Mouse (Mus musculus) thymus, postnatal 14 days (tissue): ENCODE measurements around the gene Ppp6r2.

Experiments used
- DNase-seq: peaks from one replicate; pipeline ENCODE4 v3.0.0; 2021

The Ppp6r2 gene

DNA sequence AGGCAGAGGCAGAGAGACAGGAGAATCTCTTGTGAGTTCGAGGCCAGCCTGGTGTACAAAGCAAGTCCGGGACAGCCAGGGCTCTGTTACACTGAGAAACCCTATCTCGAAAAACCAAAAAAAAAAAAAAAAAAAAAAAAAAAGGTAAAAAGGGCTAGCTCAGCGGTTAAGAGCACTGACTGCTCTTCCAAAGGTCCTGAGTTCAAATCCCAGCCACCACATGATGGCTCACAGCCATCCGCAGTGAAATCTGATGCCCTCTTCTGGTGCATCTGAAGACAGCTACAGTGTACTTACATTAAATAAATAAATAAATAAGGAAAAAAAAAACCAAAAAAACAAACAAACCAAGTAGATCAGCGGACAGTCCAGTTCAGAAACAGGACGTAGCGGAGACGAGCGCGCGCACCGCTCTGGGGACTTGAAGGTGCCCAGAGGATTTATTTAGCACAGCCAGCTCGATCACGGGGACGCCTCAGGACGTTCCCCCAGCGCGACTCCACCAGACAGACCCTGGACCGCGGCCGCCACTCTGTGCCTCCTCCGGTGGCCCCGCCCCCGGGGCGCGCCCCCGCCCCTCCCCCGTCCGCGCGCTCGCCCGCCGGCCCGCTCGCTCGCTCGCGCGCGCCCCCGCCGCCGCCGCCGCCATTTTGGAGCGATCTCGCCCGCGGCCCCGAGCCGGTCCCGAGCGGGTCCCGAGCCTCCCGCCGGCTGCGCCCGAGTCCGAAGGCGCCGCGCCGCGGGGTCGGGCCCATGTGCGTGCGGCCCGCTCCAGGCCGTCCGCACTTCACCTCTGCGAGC lies at the start of gene Ppp6r2:
TSS of gene Ppp6r2 (plus strand) at position 639 of the 801 bp plus-strand sequence.
- peak; percentile 88 for DNase-seq

DNA sequence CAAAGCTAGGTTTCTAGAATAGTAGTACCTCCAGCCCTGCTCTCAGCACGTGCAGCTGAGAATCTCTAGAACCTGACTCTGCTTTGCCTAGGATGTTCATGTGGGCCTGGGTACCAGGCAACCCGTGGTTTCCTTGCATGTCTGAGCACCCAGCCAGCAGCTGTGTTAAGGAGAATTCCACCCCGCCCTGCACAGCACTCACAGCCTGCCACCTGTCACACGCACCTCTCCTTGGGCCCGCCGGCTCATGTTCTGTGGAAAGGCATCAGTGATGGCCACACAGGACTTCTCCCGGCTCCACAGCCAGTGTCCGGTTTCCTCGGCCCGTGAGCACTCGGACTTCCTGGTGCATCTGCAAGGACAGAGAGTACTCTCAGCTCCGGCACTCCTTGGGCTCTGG lies 45.9 kb upstream of the Ppp6r2 start:
- no peak for DNase-seq

DNA sequence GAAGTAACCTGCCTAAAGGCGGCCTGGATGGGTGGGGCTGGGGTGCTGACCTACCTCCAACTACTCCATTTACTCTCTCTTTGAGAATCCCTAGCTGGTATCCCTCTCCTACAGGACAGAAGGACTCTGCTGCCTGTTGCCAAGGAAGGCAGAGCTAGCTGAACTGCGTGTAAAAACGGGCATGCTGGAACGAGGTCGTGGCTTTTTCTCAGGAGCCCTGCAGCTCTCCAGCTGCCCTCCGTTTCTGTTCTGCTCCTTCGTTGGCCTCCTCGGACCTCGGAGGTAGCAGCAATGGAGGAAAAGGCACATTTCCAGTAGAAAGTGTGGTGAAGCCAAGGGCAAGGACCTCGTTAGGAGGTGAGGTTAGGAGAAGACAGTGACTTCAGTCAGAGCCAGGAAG lies 42.4 kb upstream of the Ppp6r2 start:
- DNase-seq = no peak

DNA sequence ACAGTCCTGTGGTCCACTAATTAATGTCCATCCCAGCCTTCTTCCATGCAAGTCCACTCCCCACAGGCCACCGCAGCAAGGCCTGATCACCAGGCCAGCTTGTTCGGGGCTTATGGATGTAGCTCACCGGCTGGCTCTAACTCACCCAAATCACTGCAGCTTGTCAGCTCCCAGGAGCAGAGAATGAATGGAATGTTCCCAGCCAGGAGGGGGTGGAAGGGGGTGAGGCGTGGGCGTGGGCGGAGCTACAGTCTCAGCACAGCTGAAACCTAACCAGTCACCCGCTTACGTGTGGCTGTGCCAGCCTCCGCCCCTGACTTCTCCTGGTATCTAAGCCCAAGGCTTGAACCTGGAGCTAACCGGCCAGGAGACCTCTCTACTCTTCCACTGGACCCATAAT lies 41.9 kb upstream of the Ppp6r2 start:
- no peak for DNase-seq

DNA sequence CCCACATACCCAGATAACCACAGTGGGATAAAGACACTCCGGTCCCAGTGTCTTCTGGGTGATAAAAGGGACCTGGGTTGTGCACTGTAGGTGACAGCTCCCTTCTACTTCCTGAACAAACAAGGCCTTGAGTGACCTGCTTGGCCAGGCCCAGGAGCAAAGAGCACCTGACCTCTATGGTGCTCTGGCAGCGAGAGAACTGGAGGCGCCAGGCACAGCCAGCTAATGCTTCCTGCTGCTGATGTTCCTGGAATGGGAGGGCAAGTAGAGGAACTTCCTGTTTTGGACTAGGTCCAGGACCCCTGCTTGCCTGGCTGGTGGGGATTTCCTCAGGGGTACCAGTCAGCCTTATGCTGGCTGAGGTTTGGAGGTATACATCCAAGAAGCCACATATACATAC lies 41.3 kb upstream of the Ppp6r2 start:
- DNase-seq = no peak

DNA sequence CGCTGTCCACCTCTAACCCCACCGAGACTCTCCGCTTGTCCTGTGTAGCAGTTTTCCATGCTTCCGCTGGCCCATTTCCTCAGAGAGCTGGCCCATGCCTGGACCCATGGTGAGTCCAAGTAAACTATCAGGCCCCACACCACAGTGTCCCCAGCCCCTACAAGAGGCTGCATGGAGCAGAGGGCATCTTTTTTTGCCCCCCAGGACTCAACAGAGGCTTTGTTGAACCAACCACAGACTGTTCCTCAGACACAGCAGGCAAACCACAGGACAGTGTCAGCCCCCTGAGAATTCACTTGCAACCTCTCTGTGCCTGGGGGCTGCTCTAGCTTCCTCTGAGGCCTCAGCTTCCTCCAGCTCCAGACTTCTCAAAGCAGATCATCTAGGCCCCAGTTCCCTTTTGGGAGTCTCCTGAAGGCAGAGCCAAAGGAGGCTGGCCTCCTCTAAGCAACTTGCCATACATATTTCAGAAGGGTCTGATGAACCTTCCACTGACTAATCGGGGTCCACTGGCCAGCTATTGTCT lies 39.8 kb upstream of the Ppp6r2 start:
- no peak for DNase-seq

DNA sequence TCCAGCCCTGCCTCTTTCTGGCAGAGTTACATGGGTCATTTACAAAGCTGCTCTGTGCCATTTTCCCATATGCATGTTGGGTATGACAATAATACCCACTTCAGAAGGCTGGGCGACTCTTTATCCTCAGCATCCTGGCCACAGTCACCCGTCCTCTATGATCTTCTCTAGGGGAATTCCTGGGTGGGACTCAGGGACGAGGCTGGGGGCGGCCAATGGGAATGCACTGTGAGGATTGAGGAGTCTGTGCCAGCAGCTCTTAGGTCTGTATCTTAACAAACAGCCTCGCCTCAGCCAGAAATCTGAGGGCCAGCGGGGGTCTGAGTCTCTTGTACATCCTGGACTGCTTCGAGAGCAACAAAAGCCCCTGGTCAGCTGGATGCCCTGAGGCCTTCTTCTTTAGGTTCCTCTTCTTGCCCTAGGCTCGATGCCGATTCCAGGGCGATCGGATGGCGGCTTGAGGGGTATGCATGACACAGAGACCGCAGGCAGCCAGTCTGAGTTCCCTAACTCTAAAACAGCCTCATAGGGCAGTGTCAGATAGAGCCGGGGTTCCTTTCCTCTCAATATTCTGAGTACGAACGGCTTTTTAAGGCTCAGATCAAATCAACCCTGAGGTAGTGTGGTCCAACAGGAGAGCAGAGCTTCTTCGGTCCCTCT lies 38.9 kb upstream of the Ppp6r2 start:
- no peak for DNase-seq

DNA sequence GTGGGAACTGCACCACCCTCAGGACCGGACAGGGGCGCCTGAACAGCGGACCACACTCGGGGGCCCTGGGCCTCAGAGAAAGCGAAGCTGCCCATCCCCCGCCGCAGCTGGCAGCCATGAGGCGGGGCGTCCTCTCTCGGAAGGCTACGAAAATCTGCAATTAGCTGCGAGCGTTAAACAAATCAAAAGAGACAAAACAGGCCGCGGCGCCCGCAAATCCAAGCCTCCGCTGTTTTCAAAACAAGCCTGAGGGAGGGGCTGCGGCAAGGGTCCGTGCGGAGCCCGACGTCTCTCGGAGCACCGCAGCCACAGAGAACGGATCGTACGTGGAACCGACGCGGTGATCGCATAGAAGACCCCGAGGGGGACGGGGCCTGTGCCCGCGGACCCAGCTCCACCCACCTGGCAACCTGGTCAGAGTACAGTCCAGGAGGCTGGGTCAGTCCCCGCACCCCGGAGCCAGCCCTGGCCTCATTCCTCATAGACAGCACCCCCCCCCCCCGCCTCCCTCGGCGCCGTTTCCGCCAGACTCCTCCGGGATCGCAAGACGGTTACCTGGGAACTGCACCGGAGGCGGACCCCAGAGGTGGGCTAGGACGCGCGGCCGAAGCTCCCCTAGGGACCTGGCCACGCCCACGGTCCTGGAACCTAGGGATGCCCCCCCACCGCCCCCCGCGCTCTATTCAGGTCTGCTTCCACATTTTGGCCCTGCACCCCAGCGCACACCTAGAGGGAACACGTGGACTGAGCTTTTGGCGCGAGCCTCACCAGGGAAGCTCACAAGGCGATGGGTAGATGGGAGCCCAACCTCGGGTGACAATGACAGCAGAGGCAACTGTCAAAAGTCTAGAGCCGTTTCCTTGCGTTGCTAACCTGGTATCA lies 38.1 kb upstream of the Ppp6r2 start:
- DNase-seq = peak; percentile 29

DNA sequence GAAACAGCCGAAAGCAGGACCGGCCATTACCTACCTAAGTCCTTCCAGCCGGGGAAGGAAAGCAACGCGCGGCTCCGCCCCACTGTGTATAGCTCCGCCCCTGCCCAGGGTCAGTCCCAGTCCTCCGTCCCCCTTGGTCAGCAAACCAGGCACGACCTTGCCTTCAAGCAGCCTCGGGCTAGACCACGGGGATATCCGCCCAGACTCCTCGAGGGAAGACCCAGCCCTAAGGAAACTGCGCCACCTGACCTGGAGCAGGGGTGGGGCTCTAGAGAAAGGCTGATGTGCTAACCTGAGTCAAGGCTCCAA lies 37.5 kb upstream of the Ppp6r2 start:
- DNase-seq = no peak

DNA sequence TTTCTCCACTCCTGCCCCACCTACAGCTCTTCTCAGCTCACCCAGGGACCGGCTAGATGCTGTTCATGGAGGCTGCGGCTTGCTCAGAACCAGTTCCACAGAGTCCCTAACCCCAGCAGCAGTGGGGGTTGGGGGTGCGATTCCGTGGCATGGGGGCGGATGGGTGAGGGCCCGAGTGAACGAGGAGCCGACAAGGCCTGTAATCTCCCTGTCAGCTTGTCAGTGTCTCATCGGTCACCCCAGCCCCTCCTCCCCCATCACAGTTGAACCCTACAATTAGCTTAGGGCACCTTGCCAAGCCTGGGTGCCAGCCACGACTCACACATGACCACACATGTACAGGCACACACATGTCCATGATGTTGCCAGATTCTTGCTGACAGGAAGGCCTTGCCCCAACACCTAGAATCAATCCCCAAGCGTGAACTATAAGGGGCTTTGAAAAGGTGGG lies 36.4 kb upstream of the Ppp6r2 start:
- DNase-seq = no peak

DNA sequence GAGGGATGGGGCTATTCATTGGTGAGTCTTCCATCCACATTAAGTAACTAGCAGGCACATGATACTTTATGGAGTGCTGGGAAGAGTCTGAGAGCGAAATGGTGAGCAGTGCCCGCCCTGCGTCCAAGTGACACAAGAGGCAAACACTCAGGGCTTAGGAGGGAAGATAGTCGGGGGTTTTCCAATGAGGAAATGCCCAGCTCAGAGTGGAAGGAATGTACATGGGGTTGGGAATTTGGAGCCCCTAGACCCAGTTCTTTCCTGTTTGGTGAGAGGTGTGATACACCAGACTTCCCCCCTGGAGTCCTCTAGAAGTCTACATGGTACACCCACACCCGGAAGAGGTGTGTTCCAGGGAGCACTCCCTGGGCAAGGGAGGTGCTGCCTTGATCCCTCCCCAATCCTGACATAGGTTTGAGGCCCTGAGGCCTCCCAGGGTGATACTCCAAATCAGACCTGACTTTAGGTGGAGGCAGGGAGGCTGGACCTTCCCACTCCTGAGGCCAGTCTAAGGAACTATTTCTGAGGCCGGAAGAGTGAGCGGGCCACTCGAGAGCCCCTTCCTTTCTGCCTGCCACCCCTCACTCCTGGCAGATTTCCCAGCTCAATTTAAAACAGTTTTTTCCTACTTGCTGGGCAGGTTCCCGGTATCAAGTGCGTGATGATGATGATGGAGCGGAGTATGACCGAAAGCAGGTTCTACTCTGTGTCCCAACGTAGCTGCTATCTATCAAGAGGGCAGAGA lies 35.8 kb upstream of the Ppp6r2 start:
- DNase-seq = no peak

DNA sequence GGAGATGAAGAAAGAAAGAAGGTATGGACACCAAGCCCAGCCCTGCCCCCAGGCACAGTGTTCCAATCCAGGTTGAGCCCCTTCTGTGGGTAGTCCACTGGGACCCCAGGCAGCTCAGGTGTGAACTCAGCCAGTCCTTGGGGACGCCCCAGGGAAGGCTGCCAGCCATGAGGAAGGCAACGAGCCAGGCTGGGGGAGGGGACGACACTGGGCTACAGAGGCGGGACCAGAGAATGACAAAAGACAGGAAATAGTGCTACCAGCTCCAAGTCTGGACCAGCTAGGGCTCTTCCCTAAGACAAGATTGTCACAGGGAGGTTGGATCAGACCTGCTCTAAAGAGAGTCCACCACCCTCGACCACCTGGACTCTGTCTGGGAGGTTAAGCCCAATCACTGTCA lies 34.2 kb upstream of the Ppp6r2 start:
- DNase-seq = no peak

DNA sequence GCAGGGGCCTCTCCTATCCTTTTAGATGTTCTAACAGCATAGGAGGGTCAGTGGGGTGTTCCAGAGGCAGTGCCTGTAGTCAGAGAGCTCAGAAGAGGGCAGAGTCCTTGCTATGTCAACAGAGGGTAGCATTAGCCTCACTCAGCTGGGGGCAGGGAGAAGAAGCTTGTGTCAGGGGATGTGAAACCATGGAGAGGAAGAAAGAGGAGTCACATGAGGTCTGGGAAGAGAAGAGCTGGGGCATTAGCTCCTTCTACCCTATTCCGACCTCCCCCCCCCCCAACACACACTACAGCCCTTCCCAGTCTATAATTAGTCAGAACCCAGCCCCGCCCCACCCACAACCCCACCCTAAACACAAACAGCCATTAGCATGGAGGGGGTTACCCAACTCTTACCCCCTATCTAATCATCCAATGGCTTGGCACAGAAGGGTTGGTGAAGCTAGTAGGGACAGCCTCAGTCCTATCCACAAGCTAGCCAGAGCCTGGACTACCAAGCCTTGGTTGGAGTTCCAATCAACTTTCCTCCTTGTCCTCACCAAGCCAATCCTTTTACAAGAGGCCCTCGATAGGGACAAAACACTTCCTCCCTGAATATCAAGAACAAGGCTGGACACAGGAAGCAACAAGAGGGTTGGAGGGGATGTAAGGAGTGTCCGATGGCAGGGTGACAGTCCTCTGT lies 33.6 kb upstream of the Ppp6r2 start:
- DNase-seq = no peak

DNA sequence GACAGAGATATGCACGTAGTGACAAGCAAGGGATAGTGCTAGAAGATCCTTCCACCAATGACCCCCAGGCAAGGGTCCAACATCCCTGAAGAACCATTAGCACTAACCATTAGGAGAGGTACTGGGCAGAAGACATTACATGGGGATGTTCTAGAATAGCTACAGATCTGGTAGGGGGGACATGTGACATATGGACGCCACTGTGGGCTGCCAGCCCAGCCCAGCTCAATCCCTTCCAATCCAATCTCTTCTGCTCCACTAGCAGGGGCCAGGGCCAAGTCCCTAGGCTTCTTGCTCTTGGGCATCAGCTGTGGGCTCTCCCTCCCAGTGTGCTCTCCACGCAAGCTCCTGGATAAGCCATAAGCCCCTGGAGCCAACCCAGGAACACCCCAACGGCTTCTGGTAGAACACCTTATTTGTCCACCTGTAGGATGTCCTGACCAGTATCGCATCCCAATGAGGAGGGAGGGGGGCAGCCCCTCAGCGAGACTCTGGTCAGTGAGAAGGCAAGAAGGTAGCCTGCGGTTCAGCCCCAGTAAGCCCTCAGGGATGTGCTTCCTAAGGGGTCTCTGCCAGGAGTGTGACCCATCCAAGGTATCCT lies 33.0 kb upstream of the Ppp6r2 start:
- DNase-seq = no peak

DNA sequence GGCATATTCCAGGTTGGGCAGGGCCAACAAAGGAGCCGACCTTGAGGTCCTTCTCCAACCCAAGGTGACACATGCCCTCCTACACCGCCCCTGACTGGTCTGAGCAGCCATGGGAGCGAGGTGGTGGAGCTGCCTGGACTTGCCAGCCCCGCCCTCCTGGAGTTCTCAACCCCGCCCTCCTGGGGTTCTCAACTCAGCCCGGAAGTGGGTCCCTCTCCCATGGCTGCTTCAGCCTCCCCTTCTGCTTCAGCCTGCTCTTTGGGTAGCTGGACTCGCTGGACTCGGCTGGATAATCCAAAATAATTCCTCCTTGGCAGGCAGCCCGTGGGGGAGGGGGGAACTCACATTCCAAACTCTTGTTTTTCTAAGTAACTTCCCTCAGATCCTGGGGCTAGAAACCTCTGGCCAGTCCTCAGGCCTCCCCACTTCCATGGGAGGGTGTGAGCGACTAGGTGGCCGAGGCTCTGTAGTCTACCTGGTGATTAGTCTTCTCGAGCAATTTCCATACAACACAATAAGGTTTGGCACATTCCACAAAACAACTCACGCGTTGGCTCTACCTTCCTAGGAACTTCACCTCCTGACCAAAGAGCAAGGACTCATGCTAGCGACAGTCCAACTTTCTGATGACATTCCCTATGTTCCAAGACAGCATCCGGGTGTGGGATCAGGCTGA lies 32.3 kb upstream of the Ppp6r2 start:
- peak; percentile 36 for DNase-seq

DNA sequence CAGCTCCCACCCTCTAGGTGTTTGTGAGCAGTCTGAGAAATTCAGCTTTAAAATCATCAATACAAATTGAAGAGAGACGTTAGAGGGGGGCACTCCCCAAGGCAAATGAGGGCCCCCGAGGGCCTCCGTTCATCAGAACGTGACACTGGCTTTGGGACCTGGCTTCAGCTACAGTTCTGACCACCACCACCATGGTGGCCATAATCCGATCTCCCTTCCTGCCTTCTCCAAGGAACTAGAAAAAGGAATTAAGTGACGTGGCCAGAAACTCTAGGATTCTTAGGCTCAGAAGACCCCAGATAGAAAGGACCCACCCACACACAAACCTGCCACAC lies 31.8 kb upstream of the Ppp6r2 start:
- no peak for DNase-seq

DNA sequence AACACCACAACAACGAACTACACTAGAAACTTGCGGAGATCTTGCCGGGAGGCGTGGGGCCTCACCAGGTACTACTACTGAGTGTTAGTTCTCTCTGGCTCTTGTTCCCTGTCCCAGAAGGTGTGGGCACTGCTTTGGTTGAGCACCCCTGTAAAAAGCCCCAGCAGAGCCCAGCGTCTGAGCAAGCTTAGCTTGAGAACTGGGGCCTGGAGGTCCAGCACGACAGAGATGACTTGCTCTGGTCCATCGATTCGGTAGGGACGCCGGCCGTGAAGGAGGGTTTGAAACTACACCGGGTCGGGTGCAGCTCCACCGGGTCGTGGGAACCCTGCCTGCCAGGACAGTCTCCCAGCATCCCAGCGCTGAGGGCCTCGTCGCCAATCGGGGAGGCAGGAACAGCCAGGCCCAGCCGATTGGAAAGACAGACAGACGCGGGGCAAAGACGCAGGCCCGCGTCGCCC lies 31.2 kb upstream of the Ppp6r2 start:
- no peak for DNase-seq

DNA sequence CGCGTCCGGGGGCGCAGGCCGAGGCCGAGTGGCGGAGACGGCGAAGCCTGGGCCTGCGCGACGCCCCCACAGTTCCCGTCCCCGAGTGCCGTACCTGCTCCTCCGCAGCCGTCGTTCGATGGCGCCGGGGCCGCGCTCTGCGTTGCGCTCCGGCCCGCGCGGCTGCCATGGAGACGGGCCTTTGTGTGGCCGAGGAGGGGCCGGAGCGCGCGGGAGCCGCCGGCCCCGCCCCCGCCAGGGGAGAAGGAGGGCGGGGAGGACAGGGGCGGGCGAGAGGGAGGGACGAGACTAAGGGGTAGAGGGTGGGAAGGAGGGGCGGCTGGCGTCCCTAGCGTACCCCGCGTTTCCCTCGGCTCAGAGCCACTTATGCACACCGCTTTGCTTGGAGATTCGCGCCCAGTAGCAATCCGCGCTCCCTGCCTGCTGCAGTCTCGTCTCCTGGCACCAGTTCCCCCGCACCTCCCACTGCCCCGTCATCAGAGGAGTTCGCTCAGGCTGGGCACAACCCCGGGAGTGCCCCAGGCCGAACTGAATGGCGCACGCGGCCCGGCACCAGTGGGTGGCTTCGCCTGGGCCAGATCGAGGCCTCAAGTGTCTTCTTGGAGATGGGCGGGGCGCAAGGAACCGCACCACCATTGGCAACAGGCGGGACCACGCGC lies 30.7 kb upstream of the Ppp6r2 start, which contains the start of gene Plxnb2:
TSS of gene Plxnb2 (minus strand) at position 218 of the 659 bp plus-strand sequence.
- DNase-seq = no peak

DNA sequence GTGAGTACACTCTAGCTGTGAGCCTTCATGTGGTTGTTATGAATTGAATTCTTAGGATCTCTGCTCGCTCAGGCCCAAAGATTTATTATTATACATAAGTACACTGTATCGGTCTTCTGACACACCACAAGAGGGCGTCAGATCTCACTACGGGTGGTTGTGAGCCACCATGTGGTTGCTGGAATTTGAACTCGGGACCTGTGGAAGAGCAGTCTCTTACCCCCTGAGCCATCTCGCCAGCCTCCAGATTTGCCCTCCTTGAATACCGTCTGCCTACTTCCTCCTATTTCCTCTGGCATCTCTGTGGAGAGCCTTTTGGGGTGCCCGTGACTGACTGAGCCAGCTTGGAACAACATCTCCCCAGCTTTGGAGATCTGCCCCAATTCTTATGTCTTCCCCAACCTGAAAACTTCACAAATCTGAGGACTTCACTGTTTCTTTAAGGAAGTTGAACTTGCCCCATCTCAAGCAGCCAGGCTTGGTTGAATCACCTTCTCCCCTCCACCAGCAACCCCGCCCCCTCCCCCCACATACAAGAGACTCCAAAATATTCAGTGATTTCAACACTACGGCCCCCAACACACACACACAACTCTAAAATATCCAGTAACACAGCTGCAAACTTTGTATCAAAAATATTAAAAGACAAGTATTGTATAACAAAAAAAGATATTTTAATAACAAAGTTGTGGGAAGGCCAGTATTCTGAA lies 29.6 kb upstream of the Ppp6r2 start:
- DNase-seq = no peak

DNA sequence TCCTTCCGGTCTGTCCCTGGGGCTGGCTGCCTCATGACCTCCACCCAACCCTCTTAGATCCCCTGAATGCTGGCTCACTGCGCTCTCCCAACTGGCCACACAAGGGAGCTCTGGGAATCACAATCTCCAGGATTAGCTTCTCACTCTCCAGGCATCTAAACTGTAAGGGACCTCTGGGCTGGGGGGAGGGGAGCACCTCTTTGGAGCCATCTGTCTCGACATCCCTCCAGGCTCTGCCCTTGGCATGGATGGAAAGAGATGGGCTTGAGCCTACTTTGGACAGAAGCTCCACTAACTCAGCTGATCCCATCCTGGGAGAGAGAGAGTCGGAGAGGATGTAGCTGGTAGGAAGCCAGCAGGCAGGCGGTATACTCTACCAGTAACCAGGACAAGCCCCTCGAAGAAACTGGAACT lies 29.0 kb upstream of the Ppp6r2 start:
- DNase-seq = no peak
